Mouse (Mus musculus) brain, adult 2 months (tissue): ENCODE data around the gene Nfib.

ENCODE experiments used
- DNase-seq: peaks from one replicate; pipeline ENCODE4 v3.0.0; 2011; ENCODE audit warnings: low read depth, low spot score

Nfib gene

DNA sequence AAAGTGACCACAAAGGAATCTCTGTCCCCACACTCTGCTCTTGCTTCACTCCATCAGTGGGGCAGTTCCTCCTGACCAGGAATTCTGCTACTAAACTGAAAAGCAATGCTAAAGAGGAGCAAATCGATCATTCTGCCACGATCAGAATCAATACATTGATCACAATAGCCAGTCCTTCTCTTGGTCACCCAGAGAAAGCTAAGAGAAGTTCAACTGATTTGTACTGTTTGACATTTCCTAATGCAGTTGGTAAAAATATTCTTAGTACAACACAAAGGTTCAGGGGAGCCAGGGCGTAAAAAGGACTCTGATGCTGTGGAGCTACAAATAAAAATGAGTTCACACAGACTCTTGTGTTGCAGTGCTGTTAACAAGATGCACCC is 234.6 kb downstream of the Nfib start:
- DNase-seq: no peak

- peak; percentile 41 for DNase-seq
Measured at GRCm38 (mm10) chr4:82470212-82470937, 235.2 kb downstream of the Nfib start.

GRCm38 (mm10) chr4:82468944-82469343 is 236.6 kb downstream of the Nfib start:
- DNase-seq: no peak

GRCm38 (mm10) chr4:82466717-82467116 is 238.8 kb downstream of the Nfib start:
- no peak for DNase-seq

DNA sequence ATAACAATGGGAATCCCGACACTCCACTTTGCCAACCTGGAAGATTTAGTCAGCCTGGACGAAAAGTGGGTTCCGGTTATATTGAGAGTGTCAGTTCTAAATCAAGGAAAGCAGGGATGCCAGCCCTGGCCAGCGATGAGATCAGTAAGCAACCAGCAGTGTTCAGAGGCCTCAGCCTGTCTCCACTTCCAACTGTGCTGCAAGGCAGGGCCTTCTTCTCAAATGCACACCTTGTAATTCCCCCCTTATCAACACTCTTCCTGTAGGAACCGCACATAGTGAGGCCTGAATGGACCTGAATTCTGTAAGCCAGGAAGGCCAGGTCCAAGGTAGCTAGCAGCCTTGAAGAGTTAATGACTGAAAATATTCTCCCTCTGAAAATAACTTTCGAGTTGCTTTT is 239.4 kb downstream of the Nfib start:
- peak; percentile 72 for DNase-seq

GRCm38 (mm10) chr4:82464051-82464632 is 241.4 kb downstream of the Nfib start:
- DNase-seq: peak; percentile 69

DNA sequence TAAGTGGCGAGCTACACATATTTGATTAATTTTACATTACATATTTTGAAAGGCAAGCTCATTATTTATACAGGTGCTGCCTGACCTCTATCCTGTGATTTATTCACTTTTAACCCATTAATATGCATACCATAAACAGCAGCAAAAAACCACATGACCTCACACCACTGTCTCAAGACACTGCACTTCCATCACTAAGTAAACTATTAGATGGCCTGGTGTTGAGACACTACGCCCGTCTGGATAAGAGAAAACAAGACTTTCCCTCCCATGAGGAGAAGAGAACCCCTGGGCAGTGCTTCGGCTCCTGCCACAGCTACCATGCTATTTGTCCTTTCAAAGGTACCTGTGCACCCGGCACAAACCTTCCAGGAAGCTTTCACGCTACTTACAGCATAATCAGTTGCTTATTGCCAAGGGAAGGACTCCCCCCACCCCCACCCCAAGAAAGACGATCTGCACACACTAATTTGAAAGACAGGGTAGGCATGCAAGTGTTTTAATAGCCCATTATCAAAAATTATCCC is 242.3 kb downstream of the Nfib start:
- no peak for DNase-seq

GRCm38 (mm10) chr4:82461676-82462075 is 243.9 kb downstream of the Nfib start:
- no peak for DNase-seq

GRCm38 (mm10) chr4:82458895-82459294 is 246.7 kb downstream of the Nfib start:
- DNase-seq: no peak

- no peak for DNase-seq
Measured at GRCm38 (mm10) chr4:82456908-82457307, 248.6 kb downstream of the Nfib start.

DNA sequence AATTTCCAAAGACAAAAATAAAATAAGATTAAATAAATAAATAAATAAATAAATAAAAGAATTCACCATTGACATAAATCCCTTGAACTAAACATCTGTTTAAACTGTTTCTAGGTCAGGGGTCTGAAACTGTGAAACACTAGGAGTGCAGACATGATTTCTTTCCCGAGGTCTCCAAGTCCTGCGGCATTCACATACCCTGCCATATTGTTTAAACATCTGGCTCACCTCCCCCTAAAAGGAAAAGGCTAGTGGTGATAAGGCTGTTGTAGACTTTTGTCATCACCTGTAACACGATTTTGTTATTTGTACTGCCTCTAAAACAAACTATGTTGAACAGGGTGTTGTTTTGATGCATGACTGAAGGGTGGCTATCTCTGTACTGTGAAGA is 249.2 kb downstream of the Nfib start:
- no peak for DNase-seq

DNA sequence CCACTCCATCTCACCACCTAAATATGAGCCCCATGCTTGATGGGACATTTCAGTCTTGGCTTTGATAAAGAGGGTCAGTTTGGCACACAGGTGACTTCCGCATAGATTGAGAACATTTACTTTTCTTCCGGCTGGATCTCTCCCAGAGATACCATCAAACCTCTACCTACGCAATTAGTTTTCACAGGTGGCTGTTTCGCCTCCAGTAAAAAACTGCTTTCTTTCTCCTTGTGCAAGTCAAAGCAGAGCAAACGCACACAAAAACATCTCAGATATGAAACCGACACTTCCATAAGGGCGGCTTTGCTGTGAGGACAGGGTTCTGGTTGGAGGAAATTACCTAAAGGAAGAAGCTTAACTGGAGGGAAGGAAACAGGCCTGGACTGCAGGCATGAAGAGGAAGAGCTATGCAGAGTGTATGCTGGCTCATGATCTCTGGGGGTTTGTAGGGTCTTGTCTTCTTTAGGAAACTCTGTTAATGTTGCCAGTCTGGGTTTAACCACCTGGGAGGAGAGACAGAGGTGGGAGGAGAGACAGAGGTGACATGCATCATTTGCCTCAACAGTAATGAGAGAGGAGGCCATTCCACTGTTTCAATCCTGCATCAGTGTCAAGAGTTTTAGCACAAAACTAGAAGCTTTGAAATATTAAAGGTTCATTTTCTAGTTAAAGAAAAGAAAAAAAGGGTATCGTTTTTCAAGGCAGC is 249.8 kb downstream of the Nfib start:
- DNase-seq: no peak

GRCm38 (mm10) chr4:82454989-82455388 is 250.6 kb downstream of the Nfib start:
- peak; percentile 59 for DNase-seq

DNA sequence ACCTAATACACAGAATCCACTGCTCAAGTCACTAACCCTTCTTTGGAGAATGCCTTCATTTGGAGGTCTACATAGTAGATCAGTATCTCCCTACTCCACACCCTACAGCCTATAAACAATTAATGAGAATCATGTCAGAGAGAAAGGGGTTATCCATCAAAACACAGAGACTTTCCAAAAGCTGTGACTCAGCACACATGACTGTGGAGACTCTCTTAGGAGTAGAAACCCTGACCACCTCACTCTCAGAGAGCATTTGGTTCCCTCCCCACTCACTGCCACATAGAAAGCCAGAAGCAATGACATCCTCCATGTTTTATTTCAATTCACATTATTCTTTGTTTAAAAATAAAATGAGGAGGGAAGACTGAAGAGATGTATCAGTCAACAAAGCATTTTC is 252.2 kb downstream of the Nfib start:
- no peak for DNase-seq

DNA sequence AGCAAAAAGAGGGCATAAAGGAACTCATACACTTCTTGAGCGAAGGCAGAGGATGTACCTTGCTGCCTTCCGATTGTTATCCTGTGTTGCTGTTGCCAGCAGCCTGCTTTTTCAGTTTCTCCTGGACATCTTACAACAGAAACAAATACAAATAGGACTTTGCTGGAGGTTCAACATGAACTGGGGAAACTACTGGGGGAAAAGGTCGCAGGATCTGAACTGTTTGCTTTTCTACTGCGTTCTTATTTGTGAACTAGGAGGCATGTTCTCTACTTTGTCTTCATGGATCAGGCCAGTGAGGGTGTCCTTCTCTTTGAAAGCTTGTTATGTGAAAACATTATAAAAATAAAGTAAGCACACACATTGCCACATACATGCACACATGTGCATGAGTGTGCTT is 252.6 kb downstream of the Nfib start:
- no peak for DNase-seq

- peak; percentile 93 for DNase-seq
Measured at GRCm38 (mm10) chr4:82447061-82447671, 258.4 kb downstream of the Nfib start.

DNA sequence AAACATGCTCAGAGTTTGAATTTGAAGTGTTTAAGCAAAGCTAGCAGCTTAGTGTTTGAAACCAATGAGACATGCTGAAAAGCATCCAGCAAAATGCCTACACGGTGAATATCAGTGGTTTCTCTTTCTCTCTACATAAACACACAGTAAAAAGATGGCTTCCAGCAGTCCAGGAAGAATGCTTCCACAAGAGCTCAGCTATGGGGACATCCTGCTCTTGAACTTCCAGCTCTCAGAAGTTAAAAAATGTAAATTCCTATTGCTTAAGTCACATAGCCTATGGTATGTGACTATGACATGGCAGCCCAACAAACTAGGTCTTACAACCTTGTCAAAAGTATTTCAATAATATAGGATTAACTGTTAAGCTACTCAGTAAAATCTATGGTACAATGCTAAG is 261.5 kb downstream of the Nfib start:
- DNase-seq: no peak

GRCm38 (mm10) chr4:82443441-82443840 is 262.1 kb downstream of the Nfib start:
- no peak for DNase-seq

- no peak for DNase-seq
Measured at GRCm38 (mm10) chr4:82443003-82443402, 262.5 kb downstream of the Nfib start.

DNA sequence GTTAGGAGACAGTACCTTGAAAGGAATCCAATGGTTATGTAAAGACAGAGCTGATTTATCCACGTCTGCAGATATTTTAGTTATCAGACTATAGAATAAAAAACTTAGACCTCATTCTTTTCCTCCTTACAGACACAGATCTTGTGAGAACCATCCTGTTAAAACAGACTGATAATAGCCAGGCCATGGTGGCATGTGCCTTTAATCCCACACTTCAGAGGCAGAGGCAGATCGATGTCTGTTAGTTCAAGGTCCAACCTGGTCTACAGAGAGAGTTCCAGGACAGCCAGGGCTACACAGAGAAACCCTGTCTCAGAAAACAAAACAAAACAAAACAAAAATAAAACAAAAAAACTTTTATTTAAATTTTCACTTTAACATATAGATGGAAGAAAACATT is 264.9 kb downstream of the Nfib start:
- DNase-seq: no peak

GRCm38 (mm10) chr4:82439813-82440212 is 265.7 kb downstream of the Nfib start:
- DNase-seq: no peak

GRCm38 (mm10) chr4:82438631-82439030 is 266.9 kb downstream of the Nfib start:
- DNase-seq: no peak
